In genomic region chr3:69342247-69342921, GRCm38 (mm10) we compare ENCODE assay signal across 19 mouse cellular contexts. TPM values are rescaled to one million over a fixed set of nuclear protein-coding genes. Genes with fewer than 3 reads are reported as not detected.
DNase-seq lines count a peak whose midpoint lies in the region; ATAC-seq and TF ChIP-seq lines count a peak whose summit lies in the region.
"Had no signal": no experiment of that assay in that cellular context is flagged by ENCODE, and none has a peak within 500 bp of the region (broad histone marks: within the 10 kb centered on the region; RNA-seq: fewer than 3 reads in every experiment).

No protein-coding gene starts in this region.

- no peak for DNase-seq in gastrocnemius, adult 2 months
- DNase-seq in gastrocnemius, postnatal 4 days (ENCODE audit: low spot score in 2 of 2): no peak
- DNase-seq in hindbrain, postnatal 0 days (ENCODE audit: low spot score): no peak
- DNase-seq in lung, postnatal 0 days (ENCODE audit: low spot score): peak; percentile 29
- DNase-seq in lung, postnatal 25 days (ENCODE audit: low spot score): no peak
- peak; percentile 4 for DNase-seq in naive thymus-derived CD4-positive, alpha-beta T cell, adult 2 months (ENCODE audit: low read depth)
- DNase-seq: adrenal gland, adult 2 months; cerebellum, adult 9-10 months; kidney, adult 8-10 months; kidney, postnatal 36 days; left cerebral cortex, postnatal 4 days; lung, postnatal 10 days; retina, postnatal 1 day; spleen, adult 18-20 months; thymus, postnatal 25 days had no signal

- no peak for ATAC-seq in hindbrain, embryonic 13.5 days (ENCODE audit: low FRiP score)
- no peak for ATAC-seq in hindbrain, postnatal 0 days
- 0 out of 2 replicates have a peak, but pooled peaks have one; percentile 52 for ATAC-seq in lung, postnatal 0 days
- ATAC-seq in inflammation-experienced regulatory T-cells, adult 6 months: no peak

- peak overlapping the region; percentile 37 for H3K4me3 ChIP-seq in gastrocnemius, adult 2 months
- no peak overlapping the region for H3K4me3 ChIP-seq in hindbrain, embryonic 13.5 days
- H3K4me3 ChIP-seq in hindbrain, postnatal 0 days (ENCODE audit: low read length): no peak overlapping the region
- H3K4me3 ChIP-seq in lung, postnatal 0 days (ENCODE audit: low read depth, low read length): no peak overlapping the region
- H3K4me3 ChIP-seq: forebrain, embryonic 12.5 days had no signal

- TF ChIP-seq CTCF in gastrocnemius, adult 2 months (IDR thresholded peaks at IDR 0.05): no peak
- no peak for TF ChIP-seq CTCF in hindbrain, postnatal 0 days (IDR thresholded peaks at IDR 0.05; ENCODE audit: low read depth)
- no peak for TF ChIP-seq CTCF in lung, postnatal 0 days (IDR thresholded peaks at IDR 0.05)

- 86% methylated on average over 8 of the region's 8 CpGs for WGBS in hindbrain, embryonic 13.5 days
- WGBS in hindbrain, postnatal 0 days: 82% methylated on average over 8 of the region's 8 CpGs
- WGBS in lung, postnatal 0 days: 50% methylated on average over 8 of the region's 8 CpGs

- H3K4me2 ChIP-seq in hindbrain, embryonic 13.5 days: no peak overlapping the region
- H3K4me2 ChIP-seq in hindbrain, postnatal 0 days (ENCODE audit: low read depth, low read length): no peak overlapping the region
- H3K4me2 ChIP-seq in lung, postnatal 0 days (replicated peaks; ENCODE audit: low read depth, low read length): no peak overlapping the region
- H3K4me2 ChIP-seq: forebrain, embryonic 12.5 days had no signal

- no peak overlapping the region for H3K9ac ChIP-seq in hindbrain, embryonic 13.5 days
- H3K9ac ChIP-seq in hindbrain, postnatal 0 days (replicated peaks; ENCODE audit: low read length): no peak overlapping the region
- no peak overlapping the region for H3K9ac ChIP-seq in lung, postnatal 0 days (replicated peaks; ENCODE audit: low read depth)
- H3K9ac ChIP-seq: forebrain, embryonic 12.5 days had no signal

- peak overlapping the region; percentile 89 for H3K27ac ChIP-seq in gastrocnemius, adult 2 months
- H3K27ac ChIP-seq in hindbrain, embryonic 13.5 days: 0 out of 2 replicates have a peak overlapping the region, but pooled peaks have one; percentile 25
- no peak overlapping the region for H3K27ac ChIP-seq in hindbrain, postnatal 0 days
- H3K27ac ChIP-seq in lung, postnatal 0 days (ENCODE audit: low read length): no peak overlapping the region

- no peaks in the 10 kb centered on the region for H3K27me3 ChIP-seq in hindbrain, embryonic 13.5 days
- no peaks in the 10 kb centered on the region for H3K27me3 ChIP-seq in hindbrain, postnatal 0 days (ENCODE audit: insufficient read depth, low read length)
- H3K27me3 ChIP-seq in lung, postnatal 0 days (replicated peaks; ENCODE audit: insufficient read depth, low read length): no peaks in the 10 kb centered on the region
- H3K27me3 ChIP-seq: forebrain, embryonic 12.5 days had no signal

- no peaks in the 10 kb centered on the region for H3K9me3 ChIP-seq in hindbrain, embryonic 13.5 days
- H3K9me3 ChIP-seq in hindbrain, postnatal 0 days (ENCODE audit: low read length): no peaks in the 10 kb centered on the region
- H3K9me3 ChIP-seq in lung, postnatal 0 days (ENCODE audit: low read length): no peaks in the 10 kb centered on the region
- H3K9me3 ChIP-seq: forebrain, embryonic 12.5 days; G1E had no signal

- TF ChIP-seq EP300 in lung, postnatal 0 days (IDR thresholded peaks at IDR 0.05): no peak

- intact Hi-C loops in gastrocnemius, adult 2 months (cut with DNase I): no loop called here

- no peaks in the 10 kb centered on the region for H3K36me3 ChIP-seq in hindbrain, embryonic 13.5 days
- H3K36me3 ChIP-seq in hindbrain, postnatal 0 days (ENCODE audit: insufficient read depth, low read length): no peaks in the 10 kb centered on the region
- H3K36me3 ChIP-seq in lung, postnatal 0 days (ENCODE audit: insufficient read depth, low read length): no peaks in the 10 kb centered on the region
- H3K36me3 ChIP-seq: forebrain, embryonic 12.5 days had no signal

- H3K4me1 ChIP-seq in hindbrain, embryonic 13.5 days (replicated peaks): peaks cover 11% of the 10 kb centered on the region; the same call in 1 of the 2 replicates
- H3K4me1 ChIP-seq in hindbrain, postnatal 0 days (ENCODE audit: insufficient read depth, low read length): no peaks in the 10 kb centered on the region
- no peaks in the 10 kb centered on the region for H3K4me1 ChIP-seq in lung, postnatal 0 days (ENCODE audit: insufficient read depth, low read depth, low read length)

RNA-seq across cellular contexts. Expression of gene Ppm1l, which starts 25.7 kb away (rescaled TPM):
- 10 to 100 TPM; 90.3 to 91.8 TPM for total RNA-seq in gastrocnemius, adult 2 months (2021)
- 10 to 100 TPM; 31.5 to 39.7 TPM for total RNA-seq in gastrocnemius, postnatal 4 days (2021)
- polyA plus RNA-seq in hindbrain, embryonic 13.5 days (2015; fragmentation: Nextera tagmentation; extraction: Ambion mirVana): 22.6 and 23.9 TPM in 2 replicates
- 31.6 and 31.7 TPM in 2 replicates for total RNA-seq in hindbrain, postnatal 0 days (2014; rRNA removed)
- 16.7 and 20.3 TPM in 2 replicates for polyA plus RNA-seq in hindbrain, postnatal 0 days (2015; fragmentation: Nextera tagmentation; extraction: Ambion mirVana)
- polyA plus RNA-seq in lung, postnatal 0 days (2015; fragmentation: Nextera tagmentation; extraction: Ambion mirVana): 5.8 and 8.9 TPM in 2 replicates
- polyA plus RNA-seq in inflammation-experienced regulatory T-cells, adult 6 months (2017; shearing (Covaris generic)): 1 to 10 TPM in 2 of 3 experiments, under 1 TPM in 1; 0.06 to 4.4 (median 3.0) TPM

Comparison
In these comparisons a context has a peak if more than half of its experiments do, and no peak if none do; other contexts are left out.
1. DNase-seq: peak in lung, postnatal 0 days (single experiment) and naive thymus-derived CD4-positive, alpha-beta T cell, adult 2 months (single experiment); none in gastrocnemius, adult 2 months (single experiment), gastrocnemius, postnatal 4 days (0 of 2), hindbrain, postnatal 0 days (single experiment) and lung, postnatal 25 days (single experiment).
2. H3K27ac ChIP-seq: peak in gastrocnemius, adult 2 months (single experiment) and hindbrain, embryonic 13.5 days (single experiment); none in hindbrain, postnatal 0 days (single experiment) and lung, postnatal 0 days (single experiment).